Mouse (Mus musculus) midbrain, embryonic 14.5 days (tissue): ENCODE results near the gene Rgl3. TPM values are rescaled to one million over a fixed set of nuclear protein-coding genes. Genes with fewer than 3 reads are reported as not detected.
A peak's percentile ranks its signal among the peaks of the same experiment; 100 is the strongest.

ENCODE experiments used
- ATAC-seq: fragments of 200-750 bp; cut with Nextera tagmentation; 2 replicates; pipeline ENCODE4 v1.8.0; 2017; ENCODE audit warnings: moderate number of reproducible peaks, moderate library complexity; ENCODE audit not compliant: low FRiP score, low TSS enrichment
- DNase-seq: peaks from one replicate; pipeline ENCODE4 v3.0.0-alpha.2; 2015
- H3K27ac ChIP-seq: fragments of 300-500 bp; sonication (generic); replicated peaks from 2 replicates; pipeline ENCODE4 v1.5.1; 2014; ENCODE audit warnings: mild to moderate bottlenecking, low read depth, low read length, moderate library complexity
- H3K27me3 ChIP-seq: fragments of 300-500 bp; sonication (generic); 2 replicates; pipeline ENCODE4 v1.6.1; 2014; ENCODE audit warnings: low read length, control low read depth, mixed read lengths; ENCODE audit not compliant: control insufficient read depth, insufficient read depth
- H3K36me3 ChIP-seq: fragments of 300-500 bp; sonication (generic); 2 replicates; pipeline ENCODE4 v1.6.1; 2014; ENCODE audit warnings: low read length, control low read depth; ENCODE audit not compliant: control insufficient read depth, insufficient read depth
- H3K4me1 ChIP-seq: fragments of 300-500 bp; sonication (generic); 2 replicates; pipeline ENCODE4 v1.6.1; 2014; ENCODE audit warnings: mild to moderate bottlenecking, antibody characterized with exemption, low read length, control low read depth; ENCODE audit not compliant: control insufficient read depth, insufficient read depth
- H3K4me2 ChIP-seq: fragments of 300-500 bp; sonication (generic); 2 replicates; pipeline ENCODE4 v1.6.1; 2014; ENCODE audit warnings: mild to moderate bottlenecking, low read length, moderate library complexity
- H3K4me3 ChIP-seq: fragments of 300-500 bp; sonication (generic); replicated peaks from 2 replicates; pipeline ENCODE4 v1.5.1; 2014; ENCODE audit warnings: low read depth, low read length
- H3K9ac ChIP-seq: fragments of 300-500 bp; sonication (generic); replicated peaks from 2 replicates; pipeline ENCODE4 v1.6.1; 2014; ENCODE audit warnings: mild to moderate bottlenecking, low read length, moderate library complexity
- H3K9me3 ChIP-seq: fragments of 300-500 bp; sonication (generic); 2 replicates; pipeline ENCODE4 v1.6.1; 2016; ENCODE audit warnings: low read length, control low read depth, mixed read lengths; ENCODE audit not compliant: control insufficient read depth
- WGBS: fragments of 180-500 bp; shearing (Covaris S2); extraction: QIAGEN DNeasy Blood & Tissue Kit; methylation state at CpG from one replicate; pipeline ENCODE4 v1.1.7; 2014; 5-methylcytosine and 5-hydroxymethylcytosine counted together
- polyA plus RNA-seq: library from polyadenylated mRNA; unstranded; fragments of >200 nt; fragmentation: Nextera tagmentation; extraction: Ambion mirVana; gene quantifications from 2 replicates; pipeline ENCODE4 v1.2.1, GENCODE M21; 2014

Rgl3 gene
- polyA plus RNA-seq, 1 experiment from 2014 or later: 0.68 TPM

GRCm38 (mm10) chr9:21959244-21959643, 30.0 kb downstream of the Rgl3 start:
- ATAC-seq: no peak
- Histone ChIP-seq H3K4me3 (no peak overlapping the region), H3K9ac (no peak overlapping the region), H3K27ac (no peak overlapping the region), H3K4me1 (peaks cover 25% of the 10 kb centered on the region), H3K9me3 (no peaks in the 10 kb centered on the region), H3K4me2 (no peak overlapping the region), H3K27me3 (peaks cover 43% of the 10 kb centered on the region), H3K36me3 (no peaks in the 10 kb centered on the region)
- 90% methylated on average over 7 of the region's 7 CpGs for WGBS
- no peak for DNase-seq

DNA sequence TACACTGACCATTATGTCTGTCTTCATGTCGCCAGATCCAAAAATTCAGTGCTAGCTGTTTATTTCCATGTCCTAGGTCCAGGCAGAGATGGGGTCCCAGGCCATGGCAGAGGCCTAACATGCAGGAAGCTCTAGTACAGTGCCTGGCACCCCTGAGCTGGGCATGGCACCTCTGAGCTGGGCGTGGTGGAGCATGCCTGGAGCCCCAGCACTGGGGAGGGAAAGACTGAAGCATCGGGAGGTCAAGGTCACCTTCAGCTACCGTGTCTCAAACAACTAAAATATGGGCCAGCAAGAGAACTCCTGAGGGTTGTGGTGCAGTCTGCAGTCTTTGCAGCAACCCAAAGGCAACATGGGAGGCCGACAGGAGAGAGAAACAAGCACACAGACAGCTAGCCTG, 30.9 kb downstream of the Rgl3 start:
- H3K36me3 ChIP-seq: no peaks in the 10 kb centered on the region
- no peak overlapping the region for H3K27ac ChIP-seq
- H3K4me2 ChIP-seq: no peak overlapping the region
- H3K9ac ChIP-seq: no peak overlapping the region
- DNase-seq: no peak
- H3K4me3 ChIP-seq: no peak overlapping the region
- 88% methylated on average over 5 of the region's 5 CpGs for WGBS
- peaks cover 41% of the 10 kb centered on the region for H3K27me3 ChIP-seq
- H3K4me1 ChIP-seq: peaks cover 32% of the 10 kb centered on the region
- H3K9me3 ChIP-seq: no peaks in the 10 kb centered on the region
- no peak for ATAC-seq

DNA sequence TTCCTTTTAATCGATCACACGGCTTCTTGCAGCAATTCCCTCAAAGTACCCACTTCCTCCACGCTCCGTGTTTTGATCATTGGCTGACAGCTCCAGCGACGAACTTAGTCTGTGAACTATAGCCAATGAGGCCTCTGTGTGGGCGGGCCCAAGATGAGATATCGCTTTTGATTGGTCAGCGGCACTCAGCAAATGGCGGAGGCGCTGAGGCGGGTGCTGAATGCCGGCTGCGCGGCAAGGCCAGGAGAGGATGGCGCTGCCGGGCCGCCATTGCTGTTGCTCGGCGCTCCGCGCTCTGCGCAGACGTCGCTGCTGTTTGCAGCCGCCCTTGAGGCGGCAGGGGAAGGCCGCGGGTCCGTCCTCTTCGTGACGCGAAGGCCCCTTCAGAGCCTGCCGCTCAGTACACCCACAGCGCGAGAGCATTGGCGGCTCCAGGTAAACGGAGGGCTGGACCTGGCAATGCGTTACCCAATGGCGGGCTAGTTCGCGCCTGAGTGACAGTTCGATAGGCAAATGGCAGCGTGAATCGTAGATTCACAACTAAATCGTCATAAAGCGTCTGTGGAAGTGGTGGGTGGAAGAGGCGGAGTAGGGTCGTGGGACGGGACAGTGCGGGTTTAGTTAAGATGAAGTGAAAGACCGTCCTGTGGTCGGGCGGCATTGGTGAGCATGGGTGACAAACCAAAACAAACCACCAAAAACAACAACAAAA, 33.5 kb downstream of the Rgl3 start, which contains the start of gene Swsap1:
Gene Swsap1 (plus strand): TSS at position 186 of the 712 bp plus-strand sequence.
- peak within 1 kb of the TSS; percentile 94 for H3K27ac ChIP-seq
- ATAC-seq (peak; percentile 97), DNase-seq (peak; percentile 98)
- H3K9ac ChIP-seq: peak within 1 kb of the TSS; percentile 68
- H3K4me2 ChIP-seq: peak within 1 kb of the TSS; percentile 68
- H3K27me3 ChIP-seq: peaks cover 15% of the 10 kb centered on the region
- WGBS: under 1% methylated on average over 54 of the region's 54 CpGs
- H3K4me3 ChIP-seq: peak within 1 kb of the TSS; percentile 64
- H3K9me3 ChIP-seq: no peaks in the 10 kb centered on the region
- no peaks in the 10 kb centered on the region for H3K36me3 ChIP-seq
- peaks cover 17% of the 10 kb centered on the region; the same call in 1 of the 2 replicates for H3K4me1 ChIP-seq

DNA sequence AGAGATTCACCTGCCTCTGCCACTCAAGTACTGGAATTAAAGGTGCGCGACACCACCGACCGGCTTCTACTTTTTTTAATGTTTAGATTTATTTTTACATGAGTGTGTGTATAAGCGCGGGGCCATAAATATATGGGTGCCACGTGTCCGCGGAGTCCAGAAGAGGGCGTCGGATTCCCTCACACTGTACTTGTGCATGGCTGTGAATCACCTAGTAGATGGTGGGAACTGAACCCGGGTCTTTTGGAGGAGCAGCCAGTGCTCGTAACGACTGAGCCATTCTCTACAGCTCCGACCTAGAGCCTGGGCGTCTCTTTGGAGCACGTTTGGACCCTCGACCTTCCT, 34.0 kb downstream of the Rgl3 start:
- peaks cover 10% of the 10 kb centered on the region for H3K27me3 ChIP-seq
- H3K36me3 ChIP-seq: no peaks in the 10 kb centered on the region
- peak; percentile 52 for ATAC-seq
- peak overlapping the region; percentile 37; the same call in 1 of the 2 replicates for H3K9ac ChIP-seq
- peak overlapping the region; percentile 64 for H3K4me3 ChIP-seq
- no peak for DNase-seq
- 3% methylated on average over 18 of the region's 18 CpGs for WGBS
- peak overlapping the region; percentile 68 for H3K4me2 ChIP-seq
- H3K9me3 ChIP-seq: no peaks in the 10 kb centered on the region
- peaks cover 17% of the 10 kb centered on the region; the same call in 1 of the 2 replicates for H3K4me1 ChIP-seq
- H3K27ac ChIP-seq: peak overlapping the region; percentile 94

- peak overlapping the region; percentile 64; the same call in 1 of the 2 replicates for H3K4me3 ChIP-seq
- no peaks in the 10 kb centered on the region for H3K9me3 ChIP-seq
- H3K4me2 ChIP-seq: peak overlapping the region; percentile 68; the same call in 1 of the 2 replicates
- H3K27me3 ChIP-seq: peaks cover 4% of the 10 kb centered on the region
- no peak for DNase-seq
- no peak overlapping the region for H3K9ac ChIP-seq
- no peak for ATAC-seq
- H3K27ac ChIP-seq: no peak overlapping the region
- no peaks in the 10 kb centered on the region for H3K36me3 ChIP-seq
- peaks cover 17% of the 10 kb centered on the region; the same call in 1 of the 2 replicates for H3K4me1 ChIP-seq
- 76% methylated on average over 3 of the region's 3 CpGs for WGBS
Observed at GRCm38 (mm10) chr9:21954635-21955034, 34.6 kb downstream of the Rgl3 start.

- no peak overlapping the region for H3K4me3 ChIP-seq
- 1% methylated on average over 3 of the region's 3 CpGs for WGBS
- ATAC-seq: no peak
Observed at GRCm38 (mm10) chr9:21953600-21953999, 35.6 kb downstream of the Rgl3 start.

GRCm38 (mm10) chr9:21951977-21952376, 37.3 kb downstream of the Rgl3 start:
- no peak for ATAC-seq
- WGBS: 77% methylated on average over 3 of the region's 3 CpGs
- H3K9me3 ChIP-seq: no peaks in the 10 kb centered on the region

More at GRCm38 (mm10) chr9:21953600-21953999, 35.6 kb downstream of the Rgl3 start:
- no peaks in the 10 kb centered on the region for H3K27me3 ChIP-seq
- DNase-seq: peak; percentile 87
- H3K4me1 ChIP-seq: peaks cover 17% of the 10 kb centered on the region; the same call in 1 of the 2 replicates
- no peak overlapping the region for H3K9ac ChIP-seq
- H3K9me3 ChIP-seq: no peaks in the 10 kb centered on the region
- H3K4me2 ChIP-seq: peak overlapping the region; percentile 10; the same call in 1 of the 2 replicates
- peak overlapping the region; percentile 75 for H3K27ac ChIP-seq
- H3K36me3 ChIP-seq: no peaks in the 10 kb centered on the region

GRCm38 (mm10) chr9:21950322-21950721, 38.9 kb downstream of the Rgl3 start:
- no peaks in the 10 kb centered on the region for H3K27me3 ChIP-seq
- H3K4me1 ChIP-seq: peaks cover 12% of the 10 kb centered on the region; the same call in 1 of the 2 replicates
- H3K36me3 ChIP-seq: peaks cover 13% of the 10 kb centered on the region; the same call in 1 of the 2 replicates
- no peaks in the 10 kb centered on the region for H3K9me3 ChIP-seq
- H3K9ac ChIP-seq: no peak overlapping the region
- ATAC-seq (no peak), DNase-seq (no peak)
- 21% methylated on average over 11 of the region's 11 CpGs for WGBS
- H3K4me2 ChIP-seq: no peak overlapping the region
- H3K4me3 ChIP-seq: no peak overlapping the region
- H3K27ac ChIP-seq: no peak overlapping the region

More at GRCm38 (mm10) chr9:21951977-21952376, 37.3 kb downstream of the Rgl3 start:
- Histone ChIP-seq H3K4me1 (peaks cover 17% of the 10 kb centered on the region; the same call in 1 of the 2 replicates), H3K27me3 (no peaks in the 10 kb centered on the region), H3K27ac (no peak overlapping the region), H3K36me3 (peaks cover 10% of the 10 kb centered on the region; the same call in 1 of the 2 replicates), H3K9ac (no peak overlapping the region), H3K4me3 (no peak overlapping the region), H3K4me2 (no peak overlapping the region)
- DNase-seq: no peak
